Mouse (Mus musculus): ENCODE measurements around the gene Tsc22d1. TPM values are rescaled to one million over a fixed set of nuclear protein-coding genes. Genes with fewer than 3 reads are reported as not detected.

The Tsc22d1 gene
- polyA plus RNA-seq, 1 experiment from 2014 or later = 908 TPM

- peak overlapping the region; percentile 99 for H3K9ac ChIP-seq
- WGBS = 43% methylated on average over 27 of the region's 27 CpGs
- H3K4me1 ChIP-seq = peaks cover 54% of the 10 kb centered on the region
- peak overlapping the region; percentile 94 for H3K4me2 ChIP-seq
- no peak for ATAC-seq (replicated peaks; ENCODE audit: low FRiP score)
- H3K4me3 ChIP-seq (replicated peaks) = peak overlapping the region; percentile 81
- peak overlapping the region; percentile 99 for H3K27ac ChIP-seq
- H3K36me3 ChIP-seq = peaks cover 31% of the 10 kb centered on the region
- H3K9me3 ChIP-seq (replicated peaks) = no peaks in the 10 kb centered on the region
- no peaks in the 10 kb centered on the region for H3K27me3 ChIP-seq
These were observed 1.7 kb downstream of the Tsc22d1 start for GRCm38 (mm10) chr14:76416366-76417040.

DNA sequence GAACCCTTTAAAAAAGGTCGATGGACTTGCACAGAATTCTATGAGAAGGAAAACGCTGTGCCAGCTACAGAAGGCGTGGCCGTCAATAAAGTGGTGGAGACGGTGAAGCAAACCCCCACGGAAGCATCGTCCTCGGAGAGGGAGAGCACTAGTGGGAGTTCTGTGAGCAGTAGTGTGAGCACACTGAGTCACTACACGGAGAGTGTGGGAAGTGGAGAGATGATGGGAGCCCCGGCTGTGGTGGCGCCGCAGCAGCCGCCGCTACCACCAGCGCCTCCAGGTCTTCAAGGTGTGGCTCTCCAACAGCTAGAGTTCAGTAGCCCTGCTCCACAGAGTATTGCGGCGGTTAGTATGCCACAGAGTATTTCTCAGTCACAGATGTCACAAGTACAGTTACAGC, 2.6 kb downstream of the Tsc22d1 start:
- no peaks in the 10 kb centered on the region for H3K27me3 ChIP-seq
- H3K9me3 ChIP-seq (replicated peaks) = no peaks in the 10 kb centered on the region
- H3K4me1 ChIP-seq = peaks cover 57% of the 10 kb centered on the region
- no peak for ATAC-seq (replicated peaks; ENCODE audit: low FRiP score)
- 0 out of 2 replicates have a peak overlapping the region, but pooled peaks have one; percentile 14 for H3K4me2 ChIP-seq
- 90% methylated on average over 17 of the region's 17 CpGs for WGBS
- H3K4me3 ChIP-seq (replicated peaks) = 0 out of 2 replicates have a peak overlapping the region, but pooled peaks have one; percentile 81
- peaks cover 37% of the 10 kb centered on the region for H3K36me3 ChIP-seq
- no peak overlapping the region for H3K9ac ChIP-seq
- no peak overlapping the region for H3K27ac ChIP-seq

GRCm38 (mm10) chr14:76420726-76421125, 6.0 kb downstream of the Tsc22d1 start:
- Histone ChIP-seq H3K36me3 (peaks cover 69% of the 10 kb centered on the region), H3K27me3 (no peaks in the 10 kb centered on the region), H3K27ac (no peak overlapping the region), H3K4me2 (peak overlapping the region; percentile 43), H3K4me1 (peaks cover 61% of the 10 kb centered on the region), H3K4me3 (replicated peaks) (peak overlapping the region; percentile 12), H3K9ac (no peak overlapping the region), H3K9me3 (replicated peaks) (no peaks in the 10 kb centered on the region)
- 28% methylated on average over 7 of the region's 7 CpGs for WGBS
- ATAC-seq (replicated peaks; ENCODE audit: low FRiP score) = no peak

DNA sequence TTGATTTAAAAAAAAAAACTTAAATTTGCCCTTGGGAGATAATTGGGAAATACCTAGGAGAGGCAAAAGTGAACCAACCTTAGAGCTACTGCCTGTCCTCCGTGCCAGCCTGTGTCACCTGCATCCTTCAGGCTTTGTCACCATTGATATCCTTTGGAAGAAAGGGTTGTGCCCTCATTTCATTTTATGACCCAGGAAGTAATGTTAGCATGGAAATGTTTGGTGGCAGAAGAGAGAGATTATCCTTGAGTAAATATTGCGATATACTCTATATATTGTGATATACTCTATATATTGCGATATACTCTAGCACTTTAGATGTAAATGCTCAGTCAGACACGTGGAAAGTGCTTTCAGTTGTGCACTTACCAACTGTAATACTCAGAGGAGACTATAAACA, 6.4 kb downstream of the Tsc22d1 start:
- H3K9ac ChIP-seq = no peak overlapping the region
- peak overlapping the region; percentile 43 for H3K4me2 ChIP-seq
- peaks cover 74% of the 10 kb centered on the region for H3K36me3 ChIP-seq
- no peak overlapping the region for H3K27ac ChIP-seq
- H3K9me3 ChIP-seq (replicated peaks) = no peaks in the 10 kb centered on the region
- H3K4me1 ChIP-seq = peaks cover 59% of the 10 kb centered on the region
- WGBS = 82% methylated on average over 4 of the region's 4 CpGs
- H3K4me3 ChIP-seq (replicated peaks) = no peak overlapping the region
- H3K27me3 ChIP-seq = no peaks in the 10 kb centered on the region
- ATAC-seq (replicated peaks; ENCODE audit: low FRiP score) = no peak

DNA sequence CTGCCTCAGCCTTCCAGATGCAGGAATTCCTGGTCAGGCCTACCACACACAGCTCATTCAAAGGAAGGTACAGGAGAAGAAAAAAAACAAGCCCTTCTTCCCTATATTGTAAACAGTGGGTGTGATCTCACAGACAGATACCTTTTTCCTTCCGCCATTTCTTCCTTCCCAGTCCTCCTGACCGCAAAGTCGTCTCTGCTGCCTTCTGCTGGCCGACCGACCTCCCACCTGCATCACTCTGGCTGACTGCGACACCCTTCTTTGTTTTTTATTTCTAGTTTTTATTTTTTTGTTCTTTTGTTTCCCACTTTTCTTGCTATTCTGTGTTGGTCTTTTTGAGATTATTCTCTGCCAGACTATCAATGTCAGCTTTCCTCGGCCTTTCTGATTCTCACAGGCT, 10.7 kb downstream of the Tsc22d1 start:
- H3K9me3 ChIP-seq (replicated peaks) = no peaks in the 10 kb centered on the region
- no peak overlapping the region for H3K27ac ChIP-seq
- WGBS = 93% methylated on average over 7 of the region's 7 CpGs
- no peaks in the 10 kb centered on the region for H3K27me3 ChIP-seq
- peaks cover 76% of the 10 kb centered on the region for H3K36me3 ChIP-seq
- H3K4me1 ChIP-seq = peaks cover 23% of the 10 kb centered on the region
- H3K4me2 ChIP-seq = no peak overlapping the region
- no peak overlapping the region for H3K9ac ChIP-seq
- ATAC-seq (replicated peaks; ENCODE audit: low FRiP score) = no peak
- no peak overlapping the region for H3K4me3 ChIP-seq (replicated peaks)

DNA sequence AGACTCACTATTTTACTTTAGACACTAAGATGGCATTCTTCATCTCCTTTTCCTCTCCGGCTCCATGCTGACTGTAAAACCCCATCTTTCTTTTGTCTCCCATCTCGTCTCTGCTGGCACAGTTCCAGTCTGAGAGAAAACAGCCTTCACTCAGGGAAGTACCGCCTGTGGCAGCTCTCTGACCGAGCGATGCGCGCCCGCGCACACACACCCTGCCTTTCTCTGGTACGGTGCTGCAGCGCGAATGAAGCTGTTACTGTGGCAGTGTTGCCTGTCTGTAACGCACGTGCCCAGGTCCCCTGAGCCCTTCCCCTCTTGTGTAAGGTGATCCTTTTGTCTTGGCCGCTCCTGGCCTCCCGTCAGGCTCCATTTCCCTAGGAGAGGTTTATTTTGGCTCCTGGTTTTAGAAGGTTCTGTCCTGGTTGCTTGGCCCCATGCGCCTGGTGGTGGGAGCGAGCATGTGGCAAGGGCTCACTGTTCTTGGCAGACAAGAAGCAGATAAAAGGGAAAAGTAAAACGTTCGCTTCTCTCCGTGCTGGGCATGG, 11.3 kb downstream of the Tsc22d1 start:
- Histone ChIP-seq H3K9ac (no peak overlapping the region), H3K9me3 (replicated peaks) (no peaks in the 10 kb centered on the region), H3K36me3 (peaks cover 77% of the 10 kb centered on the region), H3K4me2 (no peak overlapping the region), H3K4me1 (peaks cover 17% of the 10 kb centered on the region), H3K27me3 (no peaks in the 10 kb centered on the region), H3K4me3 (replicated peaks) (no peak overlapping the region), H3K27ac (no peak overlapping the region)
- ATAC-seq (replicated peaks; ENCODE audit: low FRiP score) = no peak
- 89% methylated on average over 21 of the region's 21 CpGs for WGBS

DNA sequence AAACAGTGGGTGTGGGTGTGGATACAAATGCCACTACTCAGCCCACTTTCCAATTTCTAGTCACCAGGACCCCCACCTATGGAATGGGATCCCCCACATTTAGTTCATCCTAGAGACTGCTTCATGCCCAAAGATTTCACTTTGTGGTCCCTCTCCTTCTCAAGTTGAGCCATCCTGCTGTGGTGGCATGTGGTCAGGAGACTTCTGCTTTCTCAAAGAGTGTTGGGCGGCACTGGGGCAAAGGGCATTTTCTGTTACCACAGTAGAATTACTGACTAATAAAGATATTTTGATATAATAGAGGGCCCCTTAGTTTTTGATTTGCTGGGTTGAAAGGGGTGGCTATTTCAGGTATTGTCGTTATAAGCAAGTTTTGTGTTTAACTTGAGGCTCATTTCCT, 14.1 kb downstream of the Tsc22d1 start:
- Histone ChIP-seq H3K4me3 (replicated peaks) (no peak overlapping the region), H3K27me3 (no peaks in the 10 kb centered on the region), H3K4me2 (no peak overlapping the region), H3K27ac (no peak overlapping the region), H3K9me3 (replicated peaks) (no peaks in the 10 kb centered on the region), H3K36me3 (peaks cover 75% of the 10 kb centered on the region), H3K4me1 (0 out of 2 replicates have a peak, but pooled peaks cover under 1% of the 10 kb centered on the region), H3K9ac (no peak overlapping the region)
- ATAC-seq (replicated peaks; ENCODE audit: low FRiP score) = no peak
- WGBS = 92% methylated on average over 2 of the region's 2 CpGs

DNA sequence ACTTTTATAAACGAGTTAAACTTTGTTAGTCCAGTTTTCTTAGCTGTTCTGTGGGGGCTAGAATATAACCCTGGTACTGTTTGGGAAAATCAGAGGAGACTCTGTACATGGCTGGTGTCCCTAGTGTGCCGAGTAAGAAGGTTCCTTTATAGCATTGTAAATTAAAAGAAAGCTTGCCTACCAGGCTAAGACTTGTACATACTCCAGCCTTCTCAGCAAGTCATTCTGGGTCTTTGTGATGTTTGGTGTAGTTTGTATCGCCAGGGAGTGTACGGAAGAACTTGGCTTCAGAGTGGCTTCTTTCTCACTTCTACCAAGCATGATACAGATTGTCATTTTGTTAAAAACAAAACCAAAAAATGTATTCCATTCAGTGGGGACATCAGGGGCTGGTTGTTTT, 17.2 kb downstream of the Tsc22d1 start:
- Histone ChIP-seq H3K27me3 (no peaks in the 10 kb centered on the region), H3K9me3 (replicated peaks) (no peaks in the 10 kb centered on the region), H3K9ac (no peak overlapping the region), H3K4me3 (replicated peaks) (no peak overlapping the region), H3K36me3 (peaks cover 58% of the 10 kb centered on the region), H3K4me1 (no peaks in the 10 kb centered on the region), H3K4me2 (no peak overlapping the region), H3K27ac (no peak overlapping the region)
- ATAC-seq (replicated peaks; ENCODE audit: low FRiP score) = no peak
- WGBS = 89% methylated on average over 4 of the region's 4 CpGs

GRCm38 (mm10) chr14:76432369-76432768, 17.6 kb downstream of the Tsc22d1 start:
- H3K27me3 ChIP-seq = no peaks in the 10 kb centered on the region
- no peaks in the 10 kb centered on the region for H3K9me3 ChIP-seq (replicated peaks)
- H3K9ac ChIP-seq = no peak overlapping the region
- peaks cover 57% of the 10 kb centered on the region for H3K36me3 ChIP-seq
- ATAC-seq (replicated peaks; ENCODE audit: low FRiP score) = no peak
- H3K4me3 ChIP-seq (replicated peaks) = no peak overlapping the region
- H3K4me1 ChIP-seq = no peaks in the 10 kb centered on the region
- no peak overlapping the region for H3K4me2 ChIP-seq
- WGBS = 82% methylated on average over 7 of the region's 7 CpGs
- H3K27ac ChIP-seq = no peak overlapping the region

GRCm38 (mm10) chr14:76432816-76433215, 18.1 kb downstream of the Tsc22d1 start:
- Histone ChIP-seq H3K27ac (no peak overlapping the region), H3K4me2 (no peak overlapping the region), H3K36me3 (peaks cover 54% of the 10 kb centered on the region), H3K4me1 (no peaks in the 10 kb centered on the region), H3K27me3 (no peaks in the 10 kb centered on the region), H3K9me3 (replicated peaks) (no peaks in the 10 kb centered on the region), H3K4me3 (replicated peaks) (no peak overlapping the region), H3K9ac (no peak overlapping the region)
- 95% methylated on average over 8 of the region's 8 CpGs for WGBS
- ATAC-seq (replicated peaks; ENCODE audit: low FRiP score) = no peak

GRCm38 (mm10) chr14:76442160-76442559, 27.4 kb downstream of the Tsc22d1 start:
- 89% methylated on average over 10 of the region's 10 CpGs for WGBS
- H3K9me3 ChIP-seq (replicated peaks) = no peaks in the 10 kb centered on the region
- H3K4me1 ChIP-seq = no peaks in the 10 kb centered on the region
- H3K27me3 ChIP-seq = no peaks in the 10 kb centered on the region
- H3K27ac ChIP-seq = no peak overlapping the region
- no peak overlapping the region for H3K9ac ChIP-seq
- no peak overlapping the region for H3K4me3 ChIP-seq (replicated peaks)
- H3K4me2 ChIP-seq = no peak overlapping the region
- ATAC-seq (replicated peaks; ENCODE audit: low FRiP score) = no peak
- H3K36me3 ChIP-seq = peaks cover 46% of the 10 kb centered on the region

- 56% methylated on average over 4 of the region's 4 CpGs for WGBS
- Histone ChIP-seq H3K27me3 (no peaks in the 10 kb centered on the region), H3K27ac (peak overlapping the region; percentile 48), H3K4me1 (peaks cover 13% of the 10 kb centered on the region), H3K4me2 (peak overlapping the region; percentile 28), H3K36me3 (peaks cover 3% of the 10 kb centered on the region; the same call in 1 of the 2 replicates), H3K9me3 (replicated peaks) (no peaks in the 10 kb centered on the region), H3K4me3 (replicated peaks) (no peak overlapping the region), H3K9ac (no peak overlapping the region)
- peak; percentile 76 for ATAC-seq (replicated peaks; ENCODE audit: low FRiP score)
These were observed 34.2 kb downstream of the Tsc22d1 start for GRCm38 (mm10) chr14:76448987-76449386.

All from kidney, embryonic 15.5 days (tissue).